In genomic region chr11:50210101-50210504, GRCm38 (mm10) we compare ENCODE assay signal across 8 mouse cellular contexts. TPM values are rescaled to one million over a fixed set of nuclear protein-coding genes. Genes with fewer than 3 reads are reported as not detected.
DNase-seq lines count a peak whose midpoint lies in the region; ATAC-seq and TF ChIP-seq lines count a peak whose summit lies in the region.

No protein-coding gene starts in this region.

- no peak for TF ChIP-seq CTCF in heart, adult 2 months (IDR thresholded peaks at IDR 0.05)
- TF ChIP-seq CTCF in kidney, adult 2 months (conservative IDR thresholded peaks at IDR 0.05; ENCODE audit: insufficient read depth, insufficient read length, low read depth, low read length): no peak
- TF ChIP-seq CTCF in spleen, adult 2 months (IDR thresholded peaks at IDR 0.05; ENCODE audit: extremely low read depth, insufficient read depth, insufficient read length, insufficient replicate concordance): no peak

- H3K79me2 ChIP-seq in heart, adult 2 months (replicated peaks; ENCODE audit: control insufficient read depth, insufficient read depth, low read length): no peaks in the 10 kb centered on the region

- H3K4me3 ChIP-seq in embryonic facial prominence, embryonic 13.5 days: peak overlapping the region; percentile 92
- peak overlapping the region; percentile 98 for H3K4me3 ChIP-seq in heart, adult 2 months
- peak overlapping the region; percentile 87 for H3K4me3 ChIP-seq in kidney, adult 2 months (ENCODE audit: insufficient read depth, low read depth, low read length)
- H3K4me3 ChIP-seq in limb, embryonic 14.5 days (replicated peaks; ENCODE audit: low read length): peak overlapping the region; percentile 95
- H3K4me3 ChIP-seq in midbrain, embryonic 16.5 days (ENCODE audit: low read depth, low read length): peak overlapping the region; percentile 98
- H3K4me3 ChIP-seq in spleen, adult 2 months (ENCODE audit: extremely low read depth, insufficient read depth, insufficient read length): peak overlapping the region; percentile 90

- TF ChIP-seq POLR2A in heart, adult 2 months (IDR thresholded peaks at IDR 0.05; ENCODE audit: insufficient read depth, low read depth, low read length): no peak; the same call in 1 of the 2 replicates
- TF ChIP-seq POLR2A in kidney, adult 2 months (IDR thresholded peaks at IDR 0.05; ENCODE audit: low read depth, low read length): no peak
- no peak for TF ChIP-seq POLR2A in limb, embryonic 14.5 days (IDR thresholded peaks at IDR 0.05; ENCODE audit: borderline replicate concordance, extremely low read depth, insufficient read depth, insufficient read length)
- TF ChIP-seq POLR2A in spleen, adult 2 months (IDR thresholded peaks at IDR 0.05; ENCODE audit: low read depth, low read length): no peak

- DNase-seq in A20 (ENCODE audit: low read depth, low spot score): peak; percentile 97
- DNase-seq in adrenal gland, postnatal 4 days (ENCODE audit: low spot score in 2 of 2): peak; percentile 76 to 89
- DNase-seq in heart, adult 2 months: peak; percentile 86 to 92
- peak; percentile 96 for DNase-seq in kidney, adult 2 months
- DNase-seq in limb, embryonic 14.5 days (ENCODE audit: low spot score): peak; percentile 90
- peak; percentile 84 to 87 for DNase-seq in spleen, adult 2 months (ENCODE audit: low read depth in 1 of 2, low spot score in 2 of 2)

- peaks cover 14% of the 10 kb centered on the region for H3K4me1 ChIP-seq in embryonic facial prominence, embryonic 13.5 days
- H3K4me1 ChIP-seq in heart, adult 2 months (ENCODE audit: control insufficient read depth, insufficient read depth, low read length): peaks cover 18% of the 10 kb centered on the region
- H3K4me1 ChIP-seq in kidney, adult 2 months (ENCODE audit: control insufficient read depth, insufficient read depth, low read length): peaks cover 51% of the 10 kb centered on the region
- H3K4me1 ChIP-seq in limb, embryonic 14.5 days (ENCODE audit: control insufficient read depth, insufficient read depth, low read length): peaks cover 13% of the 10 kb centered on the region
- H3K4me1 ChIP-seq in midbrain, embryonic 16.5 days (ENCODE audit: control insufficient read depth, insufficient read depth, low read length): peaks cover 22% of the 10 kb centered on the region
- peaks cover 5% of the 10 kb centered on the region; the same call in 1 of the 2 replicates for H3K4me1 ChIP-seq in spleen, adult 2 months (ENCODE audit: control insufficient read depth, insufficient read depth, insufficient read length)

- peak overlapping the region; percentile 70 for H3K4me2 ChIP-seq in embryonic facial prominence, embryonic 13.5 days
- H3K4me2 ChIP-seq in limb, embryonic 14.5 days (replicated peaks; ENCODE audit: low read depth, low read length, severe bottlenecking): peak overlapping the region; percentile 65
- H3K4me2 ChIP-seq in midbrain, embryonic 16.5 days (ENCODE audit: low read length): peak overlapping the region; percentile 59

- H3K36me3 ChIP-seq in embryonic facial prominence, embryonic 13.5 days: peaks cover 33% of the 10 kb centered on the region
- H3K36me3 ChIP-seq in heart, adult 2 months (ENCODE audit: control insufficient read depth, insufficient read depth, low read length): peaks cover 22% of the 10 kb centered on the region
- peaks cover 17% of the 10 kb centered on the region for H3K36me3 ChIP-seq in kidney, adult 2 months (ENCODE audit: control insufficient read depth, insufficient read depth, low read length)
- peaks cover 30% of the 10 kb centered on the region for H3K36me3 ChIP-seq in limb, embryonic 14.5 days (ENCODE audit: control insufficient read depth, insufficient read depth, low read length)
- peaks cover 16% of the 10 kb centered on the region for H3K36me3 ChIP-seq in midbrain, embryonic 16.5 days (ENCODE audit: control insufficient read depth, insufficient read depth, low read length)
- H3K36me3 ChIP-seq in spleen, adult 2 months (ENCODE audit: control insufficient read depth, insufficient read depth, low read length): peaks cover 24% of the 10 kb centered on the region

- H3K27ac ChIP-seq in embryonic facial prominence, embryonic 13.5 days: peak overlapping the region; percentile 96
- peak overlapping the region; percentile 100 for H3K27ac ChIP-seq in heart, adult 2 months
- peak overlapping the region; percentile 97 for H3K27ac ChIP-seq in kidney, adult 2 months (ENCODE audit: insufficient read depth, low read depth, low read length)
- H3K27ac ChIP-seq in limb, embryonic 14.5 days (replicated peaks; ENCODE audit: low read depth, low read length): peak overlapping the region; percentile 96
- peak overlapping the region; percentile 98 for H3K27ac ChIP-seq in midbrain, embryonic 16.5 days (ENCODE audit: low read length)
- peak overlapping the region; percentile 97 for H3K27ac ChIP-seq in spleen, adult 2 months (ENCODE audit: insufficient read depth, low read length)

- intact Hi-C loops in heart, adult 2 months (cut with DNase I): loop anchor here (2.0 kb wide), 1 partner anchor 15 kb away; no protein-coding TSS in a partner anchor

- no peaks in the 10 kb centered on the region for H3K9me3 ChIP-seq in embryonic facial prominence, embryonic 13.5 days
- no peaks in the 10 kb centered on the region for H3K9me3 ChIP-seq in limb, embryonic 14.5 days (ENCODE audit: control insufficient read depth, low read length)
- H3K9me3 ChIP-seq in midbrain, embryonic 16.5 days (replicated peaks; ENCODE audit: control insufficient read depth, low read length, poor library complexity, severe bottlenecking): no peaks in the 10 kb centered on the region

- peak overlapping the region; percentile 96 for H3K9ac ChIP-seq in embryonic facial prominence, embryonic 13.5 days
- peak overlapping the region; percentile 98 for H3K9ac ChIP-seq in heart, adult 2 months (ENCODE audit: low read depth, low read length)
- H3K9ac ChIP-seq in limb, embryonic 14.5 days (ENCODE audit: low read depth, low read length, severe bottlenecking): peak overlapping the region; percentile 94
- peak overlapping the region; percentile 98 for H3K9ac ChIP-seq in midbrain, embryonic 16.5 days (ENCODE audit: low read depth, low read length)

- WGBS in embryonic facial prominence, embryonic 13.5 days: under 1% methylated on average over 24 of the region's 24 CpGs
- 1% methylated on average over 24 of the region's 24 CpGs for WGBS in heart, adult 2 months
- under 1% methylated on average over 24 of the region's 24 CpGs for WGBS in kidney, adult 2 months
- WGBS in limb, embryonic 14.5 days: 0% methylated on average over 23 of the region's 24 CpGs
- under 1% methylated on average over 24 of the region's 24 CpGs for WGBS in midbrain, embryonic 16.5 days
- under 1% methylated on average over 24 of the region's 24 CpGs for WGBS in spleen, adult 2 months

- H3K27me3 ChIP-seq in embryonic facial prominence, embryonic 13.5 days: no peaks in the 10 kb centered on the region
- no peaks in the 10 kb centered on the region for H3K27me3 ChIP-seq in heart, adult 2 months (ENCODE audit: control insufficient read depth, insufficient read depth, low read length)
- H3K27me3 ChIP-seq in kidney, adult 2 months (replicated peaks; ENCODE audit: control insufficient read depth, insufficient read depth, low read length): no peaks in the 10 kb centered on the region
- no peaks in the 10 kb centered on the region for H3K27me3 ChIP-seq in limb, embryonic 14.5 days (ENCODE audit: control insufficient read depth, insufficient read depth, low read length)
- H3K27me3 ChIP-seq in midbrain, embryonic 16.5 days (ENCODE audit: control insufficient read depth, insufficient read depth, low read depth, low read length): no peaks in the 10 kb centered on the region
- no peaks in the 10 kb centered on the region for H3K27me3 ChIP-seq in spleen, adult 2 months (ENCODE audit: control insufficient read depth, insufficient read depth, low read length)

- peak; percentile 84 for ATAC-seq in embryonic facial prominence, embryonic 13.5 days (ENCODE audit: insufficient number of reproducible peaks, insufficient read depth, low FRiP score, low TSS enrichment, low read depth)
- peak; percentile 92 for ATAC-seq in limb, embryonic 14.5 days (ENCODE audit: low FRiP score, low read depth)
- ATAC-seq in midbrain, embryonic 16.5 days: peak; percentile 94

- peak; percentile 76 for TF ChIP-seq EP300 in heart, adult 2 months (IDR thresholded peaks at IDR 0.05; ENCODE audit: insufficient read depth, low read depth, low read length)

RNA-seq across cellular contexts. Expression of gene Sqstm1, which starts 0.5 kb away (rescaled TPM):
- 100 to 1,000 TPM; 502 to 551 TPM for total RNA-seq in adrenal gland, postnatal 4 days (2021)
- 193 and 206 TPM in 2 replicates for polyA plus RNA-seq in embryonic facial prominence, embryonic 13.5 days (2015; fragmentation: Nextera tagmentation; extraction: Ambion mirVana)
- total RNA-seq in heart, adult 2 months (2021): 100 to 1,000 TPM; 298 to 421 TPM
- polyA plus RNA-seq in heart, adult 2 months (2012; rRNA removed): 200 and 225 TPM in 2 replicates
- 337 and 344 TPM in 2 replicates for polyA plus RNA-seq in kidney, adult 2 months (2012; rRNA removed)
- polyA plus RNA-seq in limb, embryonic 14.5 days (2012; rRNA removed): 112 and 120 TPM in 2 replicates
- 214 and 227 TPM in 2 replicates for polyA plus RNA-seq in limb, embryonic 14.5 days (2014; fragmentation: Nextera tagmentation; extraction: Ambion mirVana)
- 374 and 394 TPM in 2 replicates for polyA plus RNA-seq in midbrain, embryonic 16.5 days (2015; fragmentation: Nextera tagmentation; extraction: Ambion mirVana)
- polyA plus RNA-seq in spleen, adult 2 months (2012; rRNA removed): 113 and 117 TPM in 2 replicates

RNA-seq across cellular contexts. Expression of gene Mgat4b, which starts 0.6 kb away (rescaled TPM):
- total RNA-seq in adrenal gland, postnatal 4 days (2021): 100 to 1,000 TPM; 159 to 178 TPM
- 15.8 and 21.5 TPM in 2 replicates for polyA plus RNA-seq in embryonic facial prominence, embryonic 13.5 days (2015; fragmentation: Nextera tagmentation; extraction: Ambion mirVana)
- total RNA-seq in heart, adult 2 months (2021): 10 to 100 TPM; 78.6 to 82.0 TPM
- 53.8 and 56.7 TPM in 2 replicates for polyA plus RNA-seq in heart, adult 2 months (2012; rRNA removed)
- polyA plus RNA-seq in kidney, adult 2 months (2012; rRNA removed): 85.4 and 105 TPM in 2 replicates
- 34.5 and 45.3 TPM in 2 replicates for polyA plus RNA-seq in limb, embryonic 14.5 days (2012; rRNA removed)
- 21.1 and 23.6 TPM in 2 replicates for polyA plus RNA-seq in limb, embryonic 14.5 days (2014; fragmentation: Nextera tagmentation; extraction: Ambion mirVana)
- polyA plus RNA-seq in midbrain, embryonic 16.5 days (2015; fragmentation: Nextera tagmentation; extraction: Ambion mirVana): 33.3 and 38.3 TPM in 2 replicates
- 32.6 and 41.5 TPM in 2 replicates for polyA plus RNA-seq in spleen, adult 2 months (2012; rRNA removed)

RNA-seq across cellular contexts. Expression of gene Ltc4s, which starts 28.3 kb away (rescaled TPM):
- 1 to 10 TPM; 4.4 to 6.0 TPM for total RNA-seq in adrenal gland, postnatal 4 days (2021)
- 1.7 and 1.8 TPM in 2 replicates for polyA plus RNA-seq in embryonic facial prominence, embryonic 13.5 days (2015; fragmentation: Nextera tagmentation; extraction: Ambion mirVana)
- total RNA-seq in heart, adult 2 months (2021): 1 to 10 TPM; 8.8 to 10.0 TPM
- polyA plus RNA-seq in heart, adult 2 months (2012; rRNA removed): 16.2 and 18.1 TPM in 2 replicates
- 33.8 and 46.3 TPM in 2 replicates for polyA plus RNA-seq in kidney, adult 2 months (2012; rRNA removed)
- polyA plus RNA-seq in limb, embryonic 14.5 days (2012; rRNA removed): 4.0 and 7.1 TPM in 2 replicates
- 2.5 and 3.9 TPM in 2 replicates for polyA plus RNA-seq in limb, embryonic 14.5 days (2014; fragmentation: Nextera tagmentation; extraction: Ambion mirVana)
- polyA plus RNA-seq in midbrain, embryonic 16.5 days (2015; fragmentation: Nextera tagmentation; extraction: Ambion mirVana): 1.8 and 3.3 TPM in 2 replicates
- polyA plus RNA-seq in spleen, adult 2 months (2012; rRNA removed): 44.9 and 53.9 TPM in 2 replicates

RNA-seq across cellular contexts. Expression of gene Mrnip, which starts 35.9 kb away (rescaled TPM):
- total RNA-seq in adrenal gland, postnatal 4 days (2021): 10 to 100 TPM; 24.8 to 26.2 TPM
- polyA plus RNA-seq in embryonic facial prominence, embryonic 13.5 days (2015; fragmentation: Nextera tagmentation; extraction: Ambion mirVana): 18.0 and 22.9 TPM in 2 replicates
- total RNA-seq in heart, adult 2 months (2021): 1 to 10 TPM; 1.6 to 1.8 TPM
- polyA plus RNA-seq in heart, adult 2 months (2012; rRNA removed): 3.0 and 3.5 TPM in 2 replicates
- polyA plus RNA-seq in kidney, adult 2 months (2012; rRNA removed): 21.0 and 21.1 TPM in 2 replicates
- polyA plus RNA-seq in limb, embryonic 14.5 days (2012; rRNA removed): 17.6 and 18.0 TPM in 2 replicates
- polyA plus RNA-seq in limb, embryonic 14.5 days (2014; fragmentation: Nextera tagmentation; extraction: Ambion mirVana): 16.8 and 17.2 TPM in 2 replicates
- 32.7 and 39.2 TPM in 2 replicates for polyA plus RNA-seq in midbrain, embryonic 16.5 days (2015; fragmentation: Nextera tagmentation; extraction: Ambion mirVana)
- polyA plus RNA-seq in spleen, adult 2 months (2012; rRNA removed): 2.4 and 3.5 TPM in 2 replicates

Comparison
In these comparisons a context has a peak if more than half of its experiments do, and no peak if none do; other contexts are left out.
1. Peak in every context shown above with its lines: DNase-seq, ATAC-seq, H3K4me3 ChIP-seq and H3K27ac ChIP-seq.